In genomic region chr5:130003229-130003628, GRCm38 (mm10) we compare ENCODE assay signal across 8 mouse cellular contexts. TPM values are rescaled to one million over a fixed set of nuclear protein-coding genes. Genes with fewer than 3 reads are reported as not detected.
DNase-seq lines count a peak whose midpoint lies in the region; ATAC-seq and TF ChIP-seq lines count a peak whose summit lies in the region.

No protein-coding gene starts in this region.

- ATAC-seq in hindbrain, embryonic 14.5 days (ENCODE audit: low FRiP score) = no peak
- no peak for ATAC-seq in midbrain, embryonic 13.5 days

- H3K4me3 ChIP-seq in heart, embryonic 10.5 days = peak overlapping the region; percentile 82
- no peak overlapping the region for H3K4me3 ChIP-seq in bone marrow, adult 2 months (replicated peaks; ENCODE audit: control insufficient read depth, low read depth, low read length)
- peak overlapping the region; percentile 50; the same call in 1 of the 2 replicates for H3K4me3 ChIP-seq in hindbrain, embryonic 14.5 days (replicated peaks; ENCODE audit: low read length)
- H3K4me3 ChIP-seq in midbrain, embryonic 13.5 days (replicated peaks) = peak overlapping the region; percentile 64; the same call in 1 of the 2 replicates

- H3K9ac ChIP-seq in hindbrain, embryonic 14.5 days = no peak overlapping the region; the same call in 1 of the 2 replicates
- H3K9ac ChIP-seq in midbrain, embryonic 13.5 days (replicated peaks) = peak overlapping the region; percentile 75; the same call in 1 of the 2 replicates

- H3K27me3 ChIP-seq in heart, embryonic 10.5 days (ENCODE audit: insufficient read depth, poor library complexity, severe bottlenecking) = no peaks in the 10 kb centered on the region
- H3K27me3 ChIP-seq in hindbrain, embryonic 14.5 days (ENCODE audit: control insufficient read depth, insufficient read depth, low read length) = no peaks in the 10 kb centered on the region
- no peaks in the 10 kb centered on the region for H3K27me3 ChIP-seq in midbrain, embryonic 13.5 days

- peaks cover 22% of the 10 kb centered on the region for H3K4me1 ChIP-seq in heart, embryonic 10.5 days
- peaks cover 3% of the 10 kb centered on the region; the same call in 1 of the 2 replicates for H3K4me1 ChIP-seq in bone marrow, adult 2 months (ENCODE audit: control insufficient read depth, insufficient read depth, low read length)
- peaks cover 9% of the 10 kb centered on the region; the same call in 1 of the 2 replicates for H3K4me1 ChIP-seq in hindbrain, embryonic 14.5 days (replicated peaks; ENCODE audit: control insufficient read depth, insufficient read depth, low read length)
- H3K4me1 ChIP-seq in midbrain, embryonic 13.5 days (replicated peaks) = peaks cover 20% of the 10 kb centered on the region

- WGBS in heart, embryonic 10.5 days = 46% methylated on average over 7 of the region's 7 CpGs
- WGBS in bone marrow, adult 2 months = 63% methylated on average over 7 of the region's 7 CpGs
- WGBS in hindbrain, embryonic 14.5 days = 68% methylated on average over 7 of the region's 7 CpGs
- WGBS in midbrain, embryonic 13.5 days = 72% methylated on average over 7 of the region's 7 CpGs

- peaks cover 9% of the 10 kb centered on the region; the same call in 1 of the 2 replicates for H3K36me3 ChIP-seq in heart, embryonic 10.5 days
- H3K36me3 ChIP-seq in hindbrain, embryonic 14.5 days (replicated peaks; ENCODE audit: control insufficient read depth, insufficient read depth) = no peaks in the 10 kb centered on the region
- no peaks in the 10 kb centered on the region for H3K36me3 ChIP-seq in midbrain, embryonic 13.5 days

- H3K4me2 ChIP-seq in hindbrain, embryonic 14.5 days (replicated peaks) = peak overlapping the region; percentile 71
- H3K4me2 ChIP-seq in midbrain, embryonic 13.5 days (replicated peaks) = peak overlapping the region; percentile 81

- peak overlapping the region; percentile 94 for H3K27ac ChIP-seq in heart, embryonic 10.5 days
- H3K27ac ChIP-seq in bone marrow, adult 2 months (ENCODE audit: control insufficient read depth, insufficient read depth, low read depth, low read length, poor library complexity) = peak overlapping the region; percentile 91; the same call in 1 of the 2 replicates
- no peak overlapping the region for H3K27ac ChIP-seq in hindbrain, embryonic 14.5 days
- peak overlapping the region; percentile 4; the same call in 1 of the 2 replicates for H3K27ac ChIP-seq in midbrain, embryonic 13.5 days

- H3K9me3 ChIP-seq in heart, embryonic 10.5 days = no peaks in the 10 kb centered on the region
- H3K9me3 ChIP-seq in hindbrain, embryonic 14.5 days (ENCODE audit: control insufficient read depth, low read length) = peaks cover 9% of the 10 kb centered on the region; the same call in 1 of the 2 replicates
- peaks cover 13% of the 10 kb centered on the region for H3K9me3 ChIP-seq in midbrain, embryonic 13.5 days

- no peak for DNase-seq in heart, embryonic 10.5 days (ENCODE audit: low spot score)
- no peak for DNase-seq in heart, postnatal 4 days
- no peak for DNase-seq in hindbrain, embryonic 14.5 days (ENCODE audit: low spot score)
- no peak for DNase-seq in urinary bladder, adult 18-20 months (ENCODE audit: low spot score in 2 of 2)
- DNase-seq in left cerebral cortex, postnatal 36 days (ENCODE audit: low spot score in 2 of 2) = no peak
- no peak for DNase-seq in spleen, postnatal 14 days (ENCODE audit: low spot score in 2 of 2)

- no peak for TF ChIP-seq CTCF in bone marrow, adult 2 months (IDR thresholded peaks at IDR 0.05; ENCODE audit: control insufficient read depth, insufficient read depth, low read length)

- intact Hi-C loops in left cerebral cortex, postnatal 36 days (cut with DNase I) = no loop called here

- no peak for TF ChIP-seq POLR2A in bone marrow, adult 2 months (IDR thresholded peaks at IDR 0.05; ENCODE audit: borderline replicate concordance, control insufficient read depth, low read depth, low read length)

RNA-seq across cellular contexts. Expression of gene Gusb, which starts 0.4 kb away (rescaled TPM):
- 47.3 and 56.8 TPM in 2 replicates for polyA plus RNA-seq in heart, embryonic 10.5 days (2016; fragmentation: Nextera tagmentation; extraction: Ambion mirVana)
- total RNA-seq in heart, postnatal 4 days (2021) = 10 to 100 TPM; 26.6 to 26.8 TPM
- polyA plus RNA-seq in bone marrow, adult 2 months (2011; ENCODE audit: insufficient read depth, insufficient read length, low replicate concordance, missing spikeins) = 14.5 and 22.6 TPM in 2 replicates
- polyA plus RNA-seq in hindbrain, embryonic 14.5 days (2014; fragmentation: Nextera tagmentation; extraction: Ambion mirVana) = 36.4 and 37.0 TPM in 2 replicates
- polyA plus RNA-seq in midbrain, embryonic 13.5 days (2015; fragmentation: Nextera tagmentation; extraction: Ambion mirVana) = 21.7 and 23.3 TPM in 2 replicates
- total RNA-seq in left cerebral cortex, postnatal 36 days (2021) = 10 to 100 TPM; 10.5 to 11.8 TPM

RNA-seq across cellular contexts. Expression of gene Asl, which starts 25.8 kb away (rescaled TPM):
- polyA plus RNA-seq in heart, embryonic 10.5 days (2016; fragmentation: Nextera tagmentation; extraction: Ambion mirVana) = 25.1 and 35.9 TPM in 2 replicates
- total RNA-seq in heart, postnatal 4 days (2021) = 10 to 100 TPM; 15.1 to 17.6 TPM
- polyA plus RNA-seq in bone marrow, adult 2 months (2011; ENCODE audit: insufficient read depth, insufficient read length, low replicate concordance, missing spikeins) = 14.9 and 37.1 TPM in 2 replicates
- 41.3 and 41.5 TPM in 2 replicates for polyA plus RNA-seq in hindbrain, embryonic 14.5 days (2014; fragmentation: Nextera tagmentation; extraction: Ambion mirVana)
- 30.4 and 33.4 TPM in 2 replicates for polyA plus RNA-seq in midbrain, embryonic 13.5 days (2015; fragmentation: Nextera tagmentation; extraction: Ambion mirVana)
- total RNA-seq in left cerebral cortex, postnatal 36 days (2021) = 10 to 100 TPM; 17.7 to 19.9 TPM

RNA-seq across cellular contexts. Expression of gene Crcp, which starts 25.9 kb away (rescaled TPM):
- polyA plus RNA-seq in heart, embryonic 10.5 days (2016; fragmentation: Nextera tagmentation; extraction: Ambion mirVana) = 33.1 and 39.9 TPM in 2 replicates
- total RNA-seq in heart, postnatal 4 days (2021) = 10 to 100 TPM; 14.8 to 15.7 TPM
- polyA plus RNA-seq in bone marrow, adult 2 months (2011; ENCODE audit: insufficient read depth, insufficient read length, low replicate concordance, missing spikeins) = 10.5 and 18.0 TPM in 2 replicates
- 49.2 and 51.9 TPM in 2 replicates for polyA plus RNA-seq in hindbrain, embryonic 14.5 days (2014; fragmentation: Nextera tagmentation; extraction: Ambion mirVana)
- 79.3 and 82.2 TPM in 2 replicates for polyA plus RNA-seq in midbrain, embryonic 13.5 days (2015; fragmentation: Nextera tagmentation; extraction: Ambion mirVana)
- total RNA-seq in left cerebral cortex, postnatal 36 days (2021) = 10 to 100 TPM; 33.9 to 36.6 TPM
